Mouse (Mus musculus): Measurements from ENCODE around the gene Tusc2. TPM values are rescaled to one million over a fixed set of nuclear protein-coding genes. Genes with fewer than 3 reads are reported as not detected.

The Tusc2 gene
- polyA plus RNA-seq, 1 experiment from 2014 or later, result 53.0 TPM

GRCm38 (mm10) chr9:107545602-107546001 lies 17.5 kb upstream of the Tusc2 start:
- peaks cover 24% of the 10 kb centered on the region for H3K36me3 ChIP-seq (ENCODE audit: control insufficient read depth, insufficient read depth, low read length)
- H3K9ac ChIP-seq (ENCODE audit: low read length), result no peak overlapping the region
- no peaks in the 10 kb centered on the region for H3K9me3 ChIP-seq (ENCODE audit: control insufficient read depth, low read length)
- no peak overlapping the region for H3K4me3 ChIP-seq (ENCODE audit: control insufficient read depth in 1 of 2, insufficient read depth in 1 of 2, low read depth in 1 of 2, low read length in 2 of 2)
- WGBS, result 10% methylated on average over 3 of the region's 3 CpGs
- peaks cover 8% of the 10 kb centered on the region for H3K27me3 ChIP-seq (ENCODE audit: control insufficient read depth, insufficient read depth, low read length)
- peaks cover 18 to 30% of the 10 kb centered on the region in 2 experiments for H3K4me1 ChIP-seq (ENCODE audit: control insufficient read depth in 2 of 2, insufficient read depth in 2 of 2, low read length in 2 of 2)
- no peak overlapping the region for H3K27ac ChIP-seq (replicated peaks in 1 of 2; ENCODE audit: control insufficient read depth in 1 of 2, insufficient read depth in 1 of 2, low read depth in 2 of 2, low read length in 2 of 2)
- no peak for ATAC-seq (ENCODE audit: insufficient number of reproducible peaks, insufficient read depth, low FRiP score, low read depth)
- H3K4me2 ChIP-seq (ENCODE audit: low read length), result no peak overlapping the region

GRCm38 (mm10) chr9:107547026-107547425 lies 16.0 kb upstream of the Tusc2 start, which contains the start of gene Zmynd10:
Gene Zmynd10, plus strand, starts transcription at chr9:107547298.
- H3K9me3 ChIP-seq (ENCODE audit: control insufficient read depth, low read length), result no peaks in the 10 kb centered on the region
- WGBS, result 4% methylated on average over 20 of the region's 20 CpGs
- H3K27ac ChIP-seq (replicated peaks in 1 of 2; ENCODE audit: control insufficient read depth in 1 of 2, insufficient read depth in 1 of 2, low read depth in 2 of 2, low read length in 2 of 2), result no peak within 1 kb of the TSS
- H3K36me3 ChIP-seq (ENCODE audit: control insufficient read depth, insufficient read depth, low read length), result peaks cover 24% of the 10 kb centered on the region
- H3K27me3 ChIP-seq (ENCODE audit: control insufficient read depth, insufficient read depth, low read length), result peaks cover 12% of the 10 kb centered on the region
- peak within 1 kb of the TSS; percentile 57 for H3K4me2 ChIP-seq (ENCODE audit: low read length)
- peak within 1 kb of the TSS in 1 of 2 experiments; percentile 14; a peak in 2 of 4 replicates for H3K4me3 ChIP-seq (ENCODE audit: control insufficient read depth in 1 of 2, insufficient read depth in 1 of 2, low read depth in 1 of 2, low read length in 2 of 2)
- ATAC-seq (ENCODE audit: insufficient number of reproducible peaks, insufficient read depth, low FRiP score, low read depth), result peak; percentile 23
- H3K4me1 ChIP-seq (ENCODE audit: control insufficient read depth in 2 of 2, insufficient read depth in 2 of 2, low read length in 2 of 2), result peaks cover 24 to 37% of the 10 kb centered on the region in 2 experiments
- H3K9ac ChIP-seq (ENCODE audit: low read length), result peak within 1 kb of the TSS; percentile 40; the same call in 1 of the 2 replicates

DNA sequence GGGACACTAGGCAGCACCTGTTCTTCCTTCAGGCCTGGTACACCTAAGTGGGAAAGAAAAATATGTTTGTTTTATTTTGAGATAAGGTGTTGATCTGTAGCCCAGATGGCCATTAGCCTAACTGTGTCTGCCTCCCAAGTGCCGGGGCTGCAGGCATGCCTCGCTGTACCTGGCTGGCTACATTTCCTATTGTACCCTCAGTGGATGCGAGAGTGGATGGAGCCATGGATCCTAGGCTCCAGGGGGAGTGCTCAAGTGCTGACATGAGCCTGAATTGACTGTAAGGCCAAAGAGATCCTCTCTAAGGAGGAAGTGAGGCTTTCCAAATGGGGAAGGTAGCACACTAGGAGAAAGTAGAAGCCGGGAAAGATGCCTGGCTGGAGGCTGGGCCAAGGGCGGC lies 15.1 kb upstream of the Tusc2 start:
- Histone ChIP-seq H3K36me3 (ENCODE audit: control insufficient read depth, insufficient read depth, low read length) (peaks cover 24% of the 10 kb centered on the region), H3K9ac (ENCODE audit: low read length) (0 out of 2 replicates have a peak overlapping the region, but pooled peaks have one; percentile 3), H3K4me1 (ENCODE audit: control insufficient read depth in 2 of 2, insufficient read depth in 2 of 2, low read length in 2 of 2) (peaks cover 17 to 38% of the 10 kb centered on the region in 2 experiments), H3K4me3 (ENCODE audit: control insufficient read depth in 1 of 2, insufficient read depth in 1 of 2, low read depth in 1 of 2, low read length in 2 of 2) (no peak overlapping the region), H3K4me2 (ENCODE audit: low read length) (no peak overlapping the region), H3K27me3 (ENCODE audit: control insufficient read depth, insufficient read depth, low read length) (peaks cover 12% of the 10 kb centered on the region), H3K9me3 (ENCODE audit: control insufficient read depth, low read length) (no peaks in the 10 kb centered on the region), H3K27ac (replicated peaks in 1 of 2; ENCODE audit: control insufficient read depth in 1 of 2, insufficient read depth in 1 of 2, low read depth in 2 of 2, low read length in 2 of 2) (no peak overlapping the region)
- 71% methylated on average over 5 of the region's 5 CpGs for WGBS
- no peak for ATAC-seq (ENCODE audit: insufficient number of reproducible peaks, insufficient read depth, low FRiP score, low read depth)

DNA sequence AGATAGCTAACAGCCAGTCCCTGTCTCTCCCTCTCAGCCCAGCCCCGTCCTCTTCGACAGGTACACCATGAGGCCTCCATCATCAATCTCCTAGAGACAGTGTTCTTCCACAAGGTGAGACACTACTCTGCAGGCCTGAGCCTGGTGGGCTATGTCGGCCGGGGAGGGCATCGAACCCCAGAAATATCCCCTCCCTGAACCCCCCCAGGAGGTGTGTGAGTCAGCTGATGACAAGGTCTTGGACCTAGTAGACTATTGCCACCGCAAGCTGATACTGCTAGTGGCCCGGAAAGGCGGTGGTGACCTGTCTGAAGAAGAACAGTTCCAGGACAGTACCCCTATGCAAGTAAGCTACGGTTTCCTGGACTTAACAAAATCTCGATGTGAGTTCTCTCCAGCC lies 14.2 kb upstream of the Tusc2 start:
- Histone ChIP-seq H3K36me3 (ENCODE audit: control insufficient read depth, insufficient read depth, low read length) (peaks cover 19% of the 10 kb centered on the region), H3K4me2 (ENCODE audit: low read length) (no peak overlapping the region), H3K4me1 (ENCODE audit: control insufficient read depth in 2 of 2, insufficient read depth in 2 of 2, low read length in 2 of 2) (peaks cover 24 to 39% of the 10 kb centered on the region in 2 experiments), H3K9ac (ENCODE audit: low read length) (no peak overlapping the region), H3K27ac (replicated peaks in 1 of 2; ENCODE audit: control insufficient read depth in 1 of 2, insufficient read depth in 1 of 2, low read depth in 2 of 2, low read length in 2 of 2) (no peak overlapping the region), H3K9me3 (ENCODE audit: control insufficient read depth, low read length) (no peaks in the 10 kb centered on the region), H3K4me3 (ENCODE audit: control insufficient read depth in 1 of 2, insufficient read depth in 1 of 2, low read depth in 1 of 2, low read length in 2 of 2) (no peak overlapping the region), H3K27me3 (ENCODE audit: control insufficient read depth, insufficient read depth, low read length) (peaks cover 12% of the 10 kb centered on the region)
- no peak for ATAC-seq (ENCODE audit: insufficient number of reproducible peaks, insufficient read depth, low FRiP score, low read depth)
- 83% methylated on average over 10 of the region's 10 CpGs for WGBS

DNA sequence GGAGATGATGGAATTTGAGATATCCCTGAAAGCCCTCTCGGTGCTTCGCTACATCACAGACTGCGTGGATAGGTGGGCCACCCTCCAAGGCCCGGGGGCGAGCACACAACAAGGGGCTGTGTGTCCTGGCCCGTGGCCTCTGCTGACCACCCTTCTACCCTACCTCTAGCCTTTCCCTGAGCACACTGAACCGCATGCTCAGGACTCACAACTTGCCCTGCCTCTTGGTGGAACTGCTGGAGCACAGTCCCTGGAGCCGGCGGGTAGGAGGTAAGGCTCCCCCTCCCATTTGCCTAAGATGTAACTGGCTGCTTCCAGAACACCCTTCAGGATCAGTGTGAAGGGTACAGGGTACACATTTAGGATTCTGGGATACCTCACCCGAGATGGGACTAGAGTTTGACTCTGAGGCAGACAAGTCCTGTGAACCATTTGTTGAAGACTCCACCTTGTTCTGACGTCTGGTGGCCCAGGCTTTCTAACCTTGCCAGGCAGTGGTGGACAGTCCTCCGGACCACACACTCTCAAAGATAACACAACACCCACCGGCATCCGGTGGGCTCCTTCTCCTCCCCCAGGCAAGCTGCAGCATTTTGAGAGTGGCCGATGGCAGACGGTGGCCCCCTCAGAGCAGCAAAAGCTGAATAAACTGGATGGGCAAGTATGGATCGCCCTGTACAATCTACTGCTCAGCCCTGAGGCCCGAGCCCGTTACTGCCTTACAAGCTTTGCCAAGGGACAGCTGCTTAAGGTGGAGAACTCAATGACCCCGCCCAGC lies 13.6 kb upstream of the Tusc2 start:
- WGBS, result 78% methylated on average over 20 of the region's 20 CpGs
- peaks cover 12% of the 10 kb centered on the region for H3K27me3 ChIP-seq (ENCODE audit: control insufficient read depth, insufficient read depth, low read length)
- H3K9ac ChIP-seq (ENCODE audit: low read length), result no peak overlapping the region
- H3K4me2 ChIP-seq (ENCODE audit: low read length), result no peak overlapping the region
- no peak overlapping the region for H3K27ac ChIP-seq (replicated peaks in 1 of 2; ENCODE audit: control insufficient read depth in 1 of 2, insufficient read depth in 1 of 2, low read depth in 2 of 2, low read length in 2 of 2)
- no peak overlapping the region for H3K4me3 ChIP-seq (ENCODE audit: control insufficient read depth in 1 of 2, insufficient read depth in 1 of 2, low read depth in 1 of 2, low read length in 2 of 2)
- ATAC-seq (ENCODE audit: insufficient number of reproducible peaks, insufficient read depth, low FRiP score, low read depth), result no peak
- H3K9me3 ChIP-seq (ENCODE audit: control insufficient read depth, low read length), result no peaks in the 10 kb centered on the region
- peaks cover 24 to 40% of the 10 kb centered on the region in 2 experiments for H3K4me1 ChIP-seq (ENCODE audit: control insufficient read depth in 2 of 2, insufficient read depth in 2 of 2, low read length in 2 of 2)
- peaks cover 12% of the 10 kb centered on the region for H3K36me3 ChIP-seq (ENCODE audit: control insufficient read depth, insufficient read depth, low read length)

DNA sequence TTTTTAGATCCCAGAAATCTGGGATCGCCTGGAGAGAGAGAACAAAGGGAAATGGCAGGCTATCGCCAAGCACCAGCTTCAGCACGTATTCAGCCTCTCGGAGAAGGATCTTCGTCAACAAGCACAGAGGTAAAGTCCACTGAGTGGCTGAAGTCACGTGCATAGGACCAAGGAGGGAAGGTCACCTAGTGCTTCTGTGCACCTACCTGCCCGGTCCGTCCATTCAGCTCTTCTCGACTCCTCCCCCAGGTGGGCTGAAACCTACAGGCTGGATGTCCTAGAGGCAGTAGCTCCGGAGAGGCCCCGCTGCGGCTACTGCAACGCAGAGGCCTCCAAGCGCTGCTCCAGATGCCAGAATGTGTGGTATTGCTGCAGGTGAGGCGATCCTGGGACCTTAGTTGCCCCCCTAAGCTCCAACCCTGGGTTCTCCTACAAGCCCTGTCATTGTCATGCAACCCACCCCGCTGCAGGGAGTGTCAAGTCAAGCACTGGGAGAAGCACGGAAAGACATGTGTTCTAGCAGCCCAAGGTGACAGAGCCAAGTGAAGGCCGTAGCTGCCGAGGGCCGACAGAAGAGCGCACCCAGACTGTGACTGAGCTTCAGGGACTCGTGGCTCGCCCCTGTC lies 12.5 kb upstream of the Tusc2 start:
- peak overlapping the region; percentile 46 to 50; a peak in 3 of 4 replicates for H3K4me3 ChIP-seq (ENCODE audit: control insufficient read depth in 1 of 2, insufficient read depth in 1 of 2, low read depth in 1 of 2, low read length in 2 of 2)
- peaks cover 12% of the 10 kb centered on the region for H3K27me3 ChIP-seq (ENCODE audit: control insufficient read depth, insufficient read depth, low read length)
- WGBS, result 43% methylated on average over 23 of the region's 23 CpGs
- ATAC-seq (ENCODE audit: insufficient number of reproducible peaks, insufficient read depth, low FRiP score, low read depth), result no peak
- H3K4me1 ChIP-seq (ENCODE audit: control insufficient read depth in 2 of 2, insufficient read depth in 2 of 2, low read length in 2 of 2), result peaks cover 24 to 41% of the 10 kb centered on the region in 2 experiments
- H3K9ac ChIP-seq (ENCODE audit: low read length), result peak overlapping the region; percentile 79
- H3K36me3 ChIP-seq (ENCODE audit: control insufficient read depth, insufficient read depth, low read length), result peaks cover 1% of the 10 kb centered on the region; the same call in 1 of the 2 replicates
- peak overlapping the region; percentile 88 for H3K4me2 ChIP-seq (ENCODE audit: low read length)
- H3K9me3 ChIP-seq (ENCODE audit: control insufficient read depth, low read length), result no peaks in the 10 kb centered on the region
- 0 out of 4 replicates have a peak overlapping the region, but pooled peaks of 1 of the 2 experiments have one; percentile 9 for H3K27ac ChIP-seq (replicated peaks in 1 of 2; ENCODE audit: control insufficient read depth in 1 of 2, insufficient read depth in 1 of 2, low read depth in 2 of 2, low read length in 2 of 2)

GRCm38 (mm10) chr9:107551117-107551889 lies 11.8 kb upstream of the Tusc2 start, which contains the start of gene Rassf1:
Gene Rassf1, plus strand, starts transcription at chr9:107551555.
- peaks cover 12% of the 10 kb centered on the region for H3K27me3 ChIP-seq (ENCODE audit: control insufficient read depth, insufficient read depth, low read length)
- 0 out of 2 replicates have a peak, but pooled peaks cover under 1% of the 10 kb centered on the region for H3K36me3 ChIP-seq (ENCODE audit: control insufficient read depth, insufficient read depth, low read length)
- peak; percentile 10; the same call in 1 of the 2 replicates for ATAC-seq (ENCODE audit: insufficient number of reproducible peaks, insufficient read depth, low FRiP score, low read depth)
- 1% methylated on average over 63 of the region's 63 CpGs for WGBS
- peaks cover 25 to 48% of the 10 kb centered on the region in 2 experiments for H3K4me1 ChIP-seq (ENCODE audit: control insufficient read depth in 2 of 2, insufficient read depth in 2 of 2, low read length in 2 of 2)
- H3K9me3 ChIP-seq (ENCODE audit: control insufficient read depth, low read length), result no peaks in the 10 kb centered on the region
- H3K4me3 ChIP-seq (ENCODE audit: control insufficient read depth in 1 of 2, insufficient read depth in 1 of 2, low read depth in 1 of 2, low read length in 2 of 2), result peak within 1 kb of the TSS; percentile 46 to 50
- peak within 1 kb of the TSS; percentile 88 for H3K4me2 ChIP-seq (ENCODE audit: low read length)
- peak within 1 kb of the TSS; percentile 79 for H3K9ac ChIP-seq (ENCODE audit: low read length)
- H3K27ac ChIP-seq (replicated peaks in 1 of 2; ENCODE audit: control insufficient read depth in 1 of 2, insufficient read depth in 1 of 2, low read depth in 2 of 2, low read length in 2 of 2), result peak within 1 kb of the TSS; percentile 9 to 57; a peak in 3 of 4 replicates
